Mouse (Mus musculus): ENCODE data around the gene Slc35f2. TPM values are rescaled to one million over a fixed set of nuclear protein-coding genes. Genes with fewer than 3 reads are reported as not detected.

The Slc35f2 gene
- polyA plus RNA-seq, 1 experiment from 2014 or later, result 8.2 TPM

Other genes starting within 250 kb of the Slc35f2 start
- gene Atm, start 234.8 kb upstream of the Slc35f2 start, polyA plus RNA-seq (2016; fragmentation: Nextera tagmentation; extraction: Ambion mirVana), result 15.1 and 16.1 TPM in 2 replicates
- gene Npat, start 234.5 kb upstream of the Slc35f2 start, polyA plus RNA-seq (2016; fragmentation: Nextera tagmentation; extraction: Ambion mirVana), result 21.4 and 24.6 TPM in 2 replicates
- 68.5 and 68.6 TPM in 2 replicates for gene Acat1, start 161.2 kb upstream of the Slc35f2 start, polyA plus RNA-seq (2016; fragmentation: Nextera tagmentation; extraction: Ambion mirVana)
- gene Cul5, start 101.5 kb upstream of the Slc35f2 start, polyA plus RNA-seq (2016; fragmentation: Nextera tagmentation; extraction: Ambion mirVana), result 46.8 and 47.2 TPM in 2 replicates
- 0.24 and 0.41 TPM in 2 replicates for gene Rab39, start 65.3 kb upstream of the Slc35f2 start, polyA plus RNA-seq (2016; fragmentation: Nextera tagmentation; extraction: Ambion mirVana)
- 13.8 and 17.3 TPM in 2 replicates for gene Sln, start 78.6 kb downstream of the Slc35f2 start, polyA plus RNA-seq (2016; fragmentation: Nextera tagmentation; extraction: Ambion mirVana)
- gene Elmod1, start 203.8 kb downstream of the Slc35f2 start, polyA plus RNA-seq (2016; fragmentation: Nextera tagmentation; extraction: Ambion mirVana), result 0.68 and 0.75 TPM in 2 replicates

All from limb, embryonic 12.5 days (tissue).